Mouse (Mus musculus) kidney, embryonic 15.5 days (tissue): ENCODE data around the gene 2410004P03Rik. TPM values are rescaled to one million over a fixed set of nuclear protein-coding genes. Genes with fewer than 3 reads are reported as not detected.

ENCODE experiments used
- ATAC-seq: fragments of 200-750 bp; cut with Nextera tagmentation; replicated peaks from 2 replicates; pipeline ENCODE4 v1.8.0; 2017; ENCODE audit warnings: moderate TSS enrichment; ENCODE audit not compliant: low FRiP score
- H3K27ac ChIP-seq: fragments of 300-500 bp; sonication (generic); 2 replicates; pipeline ENCODE4 v1.5.1; 2015; ENCODE audit warnings: mild to moderate bottlenecking, inconsistent platforms
- H3K27me3 ChIP-seq: fragments of 300-500 bp; sonication (generic); 2 replicates; pipeline ENCODE4 v1.6.1; 2015; ENCODE audit warnings: inconsistent platforms
- H3K36me3 ChIP-seq: fragments of 300-500 bp; sonication (generic); 2 replicates; pipeline ENCODE4 v1.6.1; 2015; ENCODE audit warnings: inconsistent platforms
- H3K4me1 ChIP-seq: fragments of 300-500 bp; sonication (generic); 2 replicates; pipeline ENCODE4 v1.6.1; 2015; ENCODE audit warnings: inconsistent platforms
- H3K4me2 ChIP-seq: fragments of 300-500 bp; sonication (generic); 2 replicates; pipeline ENCODE4 v1.6.1; 2015; ENCODE audit warnings: moderate library complexity, mild to moderate bottlenecking, inconsistent platforms
- H3K4me3 ChIP-seq: fragments of 300-500 bp; sonication (generic); replicated peaks from 2 replicates; pipeline ENCODE4 v1.5.1; 2015; ENCODE audit warnings: mild to moderate bottlenecking, inconsistent platforms
- H3K9ac ChIP-seq: fragments of 300-500 bp; sonication (generic); 2 replicates; pipeline ENCODE4 v1.6.1; 2015; ENCODE audit warnings: mild to moderate bottlenecking, inconsistent platforms
- H3K9me3 ChIP-seq: fragments of 300-500 bp; sonication (generic); replicated peaks from 2 replicates; pipeline ENCODE4 v1.6.1; 2016; ENCODE audit warnings: inconsistent platforms
- WGBS: fragments of 180-500 bp; shearing (Covaris S2); methylation state at CpG from one replicate; pipeline ENCODE4 v1.1.7; 2015; ENCODE audit warnings: mixed read lengths; 5-methylcytosine and 5-hydroxymethylcytosine counted together
- polyA plus RNA-seq: library from polyadenylated mRNA; unstranded; fragments of >200 nt; fragmentation: Nextera tagmentation; extraction: Ambion mirVana; gene quantifications from 2 replicates; pipeline ENCODE4 v1.2.1, GENCODE M21; 2015

The 2410004P03Rik gene
- polyA plus RNA-seq, 1 experiment from 2014 or later: 0.40 TPM

- H3K27me3 ChIP-seq: no peaks in the 10 kb centered on the region
- 93% methylated on average over 2 of the region's 2 CpGs for WGBS
- H3K9ac ChIP-seq: no peak overlapping the region
- no peaks in the 10 kb centered on the region for H3K4me1 ChIP-seq
- ATAC-seq: no peak
- H3K4me3 ChIP-seq: no peak overlapping the region
- peaks cover 12% of the 10 kb centered on the region; the same call in 1 of the 2 replicates for H3K36me3 ChIP-seq
- no peak overlapping the region for H3K27ac ChIP-seq
- no peaks in the 10 kb centered on the region for H3K9me3 ChIP-seq
- no peak overlapping the region for H3K4me2 ChIP-seq
Measured at GRCm38 (mm10) chr12:16991376-16991775, 20.2 kb downstream of the 2410004P03Rik start.

- Histone ChIP-seq H3K27ac (no peak overlapping the region), H3K4me1 (no peaks in the 10 kb centered on the region), H3K27me3 (no peaks in the 10 kb centered on the region), H3K9ac (no peak overlapping the region), H3K4me2 (no peak overlapping the region), H3K36me3 (peaks cover 44% of the 10 kb centered on the region), H3K4me3 (no peak overlapping the region), H3K9me3 (no peaks in the 10 kb centered on the region)
- WGBS: 90% methylated on average over 1 of the region's 1 CpGs
- ATAC-seq: no peak
Measured at GRCm38 (mm10) chr12:16985778-16986177, 25.7 kb downstream of the 2410004P03Rik start.

GRCm38 (mm10) chr12:16977120-16977519 lies 34.4 kb downstream of the 2410004P03Rik start:
- H3K27ac ChIP-seq: no peak overlapping the region
- H3K9ac ChIP-seq: no peak overlapping the region
- no peaks in the 10 kb centered on the region for H3K4me1 ChIP-seq
- H3K9me3 ChIP-seq: no peaks in the 10 kb centered on the region
- ATAC-seq: no peak
- peaks cover 91% of the 10 kb centered on the region for H3K36me3 ChIP-seq
- no peaks in the 10 kb centered on the region for H3K27me3 ChIP-seq
- H3K4me2 ChIP-seq: no peak overlapping the region
- H3K4me3 ChIP-seq: no peak overlapping the region

- H3K4me2 ChIP-seq: no peak overlapping the region
- no peak overlapping the region for H3K9ac ChIP-seq
- H3K4me3 ChIP-seq: no peak overlapping the region
- 95% methylated on average over 2 of the region's 2 CpGs for WGBS
- H3K36me3 ChIP-seq: peaks cover 67% of the 10 kb centered on the region
- no peaks in the 10 kb centered on the region for H3K4me1 ChIP-seq
- no peaks in the 10 kb centered on the region for H3K9me3 ChIP-seq
- no peak for ATAC-seq
- H3K27ac ChIP-seq: no peak overlapping the region
- no peaks in the 10 kb centered on the region for H3K27me3 ChIP-seq
Measured at GRCm38 (mm10) chr12:16966811-16967210, 44.7 kb downstream of the 2410004P03Rik start.

- ATAC-seq: no peak
- Histone ChIP-seq H3K36me3 (peaks cover 70% of the 10 kb centered on the region), H3K9ac (no peak overlapping the region), H3K27me3 (no peaks in the 10 kb centered on the region), H3K27ac (no peak overlapping the region), H3K4me3 (no peak overlapping the region), H3K4me2 (no peak overlapping the region), H3K4me1 (no peaks in the 10 kb centered on the region), H3K9me3 (no peaks in the 10 kb centered on the region)
- 88% methylated on average over 2 of the region's 2 CpGs for WGBS
Measured at GRCm38 (mm10) chr12:16963354-16963753, 48.2 kb downstream of the 2410004P03Rik start.

GRCm38 (mm10) chr12:16958851-16959250 lies 52.7 kb downstream of the 2410004P03Rik start:
- no peak overlapping the region for H3K4me3 ChIP-seq
- H3K9me3 ChIP-seq: no peaks in the 10 kb centered on the region
- peaks cover 71% of the 10 kb centered on the region for H3K36me3 ChIP-seq
- 68% methylated on average over 1 of the region's 1 CpGs for WGBS
- no peak for ATAC-seq
- no peak overlapping the region for H3K4me2 ChIP-seq
- H3K4me1 ChIP-seq: no peaks in the 10 kb centered on the region
- H3K9ac ChIP-seq: no peak overlapping the region
- no peaks in the 10 kb centered on the region for H3K27me3 ChIP-seq
- no peak overlapping the region for H3K27ac ChIP-seq

Other genes with a start within 250 kb of the 2410004P03Rik start
- gene Greb1, start 210.8 kb downstream of the 2410004P03Rik start, polyA plus RNA-seq: 4.3 and 6.1 TPM in 2 replicates
- gene E2f6, start 200.8 kb downstream of the 2410004P03Rik start, polyA plus RNA-seq: 44.5 and 46.5 TPM in 2 replicates
- gene Rock2, start 116.8 kb downstream of the 2410004P03Rik start, polyA plus RNA-seq: 15.8 and 16.6 TPM in 2 replicates
- gene Pqlc3, start 11.3 kb downstream of the 2410004P03Rik start, polyA plus RNA-seq: 4.0 and 4.9 TPM in 2 replicates
- 0.58 and 0.64 TPM in 2 replicates for gene Kcnf1, start 165.2 kb upstream of the 2410004P03Rik start, polyA plus RNA-seq